Mouse (Mus musculus) forebrain, postnatal 0 days (tissue): ENCODE results near the gene Alkbh5. TPM values are rescaled to one million over a fixed set of nuclear protein-coding genes. Genes with fewer than 3 reads are reported as not detected.

Source experiments
- ATAC-seq: fragments of 200-750 bp; cut with Nextera tagmentation; 2 replicates; pipeline ENCODE4 v1.8.0; 2017; ENCODE audit warnings: mild to moderate bottlenecking, moderate library complexity
- DNase-seq: peaks from one replicate; pipeline ENCODE4 v3.0.0-alpha.2; 2015
- H3K27ac ChIP-seq: fragments of 300-500 bp; sonication (generic); 2 replicates; pipeline ENCODE4 v1.5.1; 2014; ENCODE audit warnings: low read depth, mild to moderate bottlenecking, antibody characterized with exemption, low read length, moderate library complexity, mixed read lengths
- H3K27me3 ChIP-seq: fragments of 300-500 bp; sonication (generic); 2 replicates; pipeline ENCODE4 v1.6.1; 2014; ENCODE audit warnings: mild to moderate bottlenecking, low read length, mixed read lengths; ENCODE audit not compliant: insufficient read depth
- H3K36me3 ChIP-seq: fragments of 300-500 bp; sonication (generic); 2 replicates; pipeline ENCODE4 v1.6.1; 2014; ENCODE audit warnings: mild to moderate bottlenecking, moderate library complexity; ENCODE audit not compliant: insufficient read depth
- H3K4me1 ChIP-seq: fragments of 300-500 bp; sonication (generic); 2 replicates; pipeline ENCODE4 v1.6.1; 2014; ENCODE audit warnings: antibody characterized with exemption; ENCODE audit not compliant: insufficient read depth
- H3K4me2 ChIP-seq: fragments of 300-500 bp; sonication (generic); 2 replicates; pipeline ENCODE4 v1.6.1; 2014; ENCODE audit warnings: low read depth, mild to moderate bottlenecking, moderate library complexity
- H3K4me3 ChIP-seq: fragments of 300-500 bp; sonication (generic); 2 replicates; pipeline ENCODE4 v1.5.1; 2014; ENCODE audit warnings: low read depth, low read length, mixed read lengths
- H3K9ac ChIP-seq: fragments of 300-500 bp; sonication (generic); 2 replicates; pipeline ENCODE4 v1.6.1; 2014; ENCODE audit warnings: mild to moderate bottlenecking
- H3K9me3 ChIP-seq: fragments of 300-500 bp; sonication (generic); 2 replicates; pipeline ENCODE4 v1.6.1; 2016; ENCODE audit warnings: low read length
- CTCF ChIP-seq: sonication (generic); IDR thresholded peaks from 2 replicates; pipeline ENCODE4 v1.5.1; 2016; ENCODE audit warnings: antibody characterized with exemption, control low read depth, low read depth
- WGBS: fragments of 180-500 bp; shearing (Covaris S2); extraction: QIAGEN DNeasy Blood & Tissue Kit; methylation state at CpG from one replicate; pipeline ENCODE4 v1.1.7; 2014; 5-methylcytosine and 5-hydroxymethylcytosine counted together
- polyA plus RNA-seq: library from polyadenylated mRNA; unstranded; fragments of >200 nt; fragmentation: Nextera tagmentation; extraction: Ambion mirVana; gene quantifications from 2 replicates; pipeline ENCODE4 v1.2.1, GENCODE M21; 2015
- total RNA-seq: library from RNA; depleted of rRNA; stranded (reverse); fragments of >200 nt; gene quantifications from 2 replicates; pipeline ENCODE4 v1.2.3, GENCODE M21; 2014

Alkbh5 gene
- total and polyA plus RNA-seq, 2 experiments from 2014 or later: 21.8 to 32.8 TPM

GRCm38 (mm10) chr11:60536859-60537467 lies 782 bp downstream of the Alkbh5 start:
- ATAC-seq (peak; percentile 79), DNase-seq (peak; percentile 95)
- Histone ChIP-seq H3K9me3 (no peaks in the 10 kb centered on the region), H3K27ac (peak overlapping the region; percentile 98), H3K27me3 (no peaks in the 10 kb centered on the region), H3K4me3 (peak overlapping the region; percentile 84), H3K36me3 (no peaks in the 10 kb centered on the region), H3K4me2 (peak overlapping the region; percentile 94), H3K9ac (peak overlapping the region; percentile 77), H3K4me1 (peaks cover 18% of the 10 kb centered on the region)
- TF ChIP-seq CTCF: peak; percentile 64
- WGBS: 1% methylated on average over 37 of the region's 37 CpGs

GRCm38 (mm10) chr11:60537468-60538347 lies 1.5 kb downstream of the Alkbh5 start:
- ATAC-seq: peak; percentile 92
- H3K4me3 ChIP-seq: peak overlapping the region; percentile 84

GRCm38 (mm10) chr11:60538371-60539281 lies 2.4 kb downstream of the Alkbh5 start:
- H3K4me3 ChIP-seq: peak overlapping the region; percentile 84
- no peaks in the 10 kb centered on the region for H3K9me3 ChIP-seq
- H3K27me3 ChIP-seq: no peaks in the 10 kb centered on the region
- 0 out of 2 replicates have a peak, but pooled peaks cover 5% of the 10 kb centered on the region for H3K36me3 ChIP-seq
- H3K27ac ChIP-seq: peak overlapping the region; percentile 98
- DNase-seq: peak; percentile 20
- TF ChIP-seq CTCF: no peak
- under 1% methylated on average over 90 of the region's 93 CpGs for WGBS
- H3K4me1 ChIP-seq: peaks cover 18% of the 10 kb centered on the region
- H3K9ac ChIP-seq: peak overlapping the region; percentile 77
- H3K4me2 ChIP-seq: peak overlapping the region; percentile 94
- ATAC-seq: peak; percentile 0; the same call in 1 of the 2 replicates

More at GRCm38 (mm10) chr11:60537468-60538347, 1.5 kb downstream of the Alkbh5 start:
- peak; percentile 26; the same call in 1 of the 2 replicates for TF ChIP-seq CTCF
- Histone ChIP-seq H3K4me1 (peaks cover 18% of the 10 kb centered on the region), H3K27me3 (no peaks in the 10 kb centered on the region), H3K36me3 (0 out of 2 replicates have a peak, but pooled peaks cover 4% of the 10 kb centered on the region), H3K4me2 (peak overlapping the region; percentile 94), H3K9ac (peak overlapping the region; percentile 77), H3K27ac (peak overlapping the region; percentile 98), H3K9me3 (no peaks in the 10 kb centered on the region)
- peak; percentile 98 for DNase-seq
- WGBS: under 1% methylated on average over 88 of the region's 91 CpGs

- 2% methylated on average over 2 of the region's 2 CpGs for WGBS
- Histone ChIP-seq H3K9ac (peak overlapping the region; percentile 77), H3K9me3 (no peaks in the 10 kb centered on the region), H3K27ac (no peak overlapping the region), H3K27me3 (no peaks in the 10 kb centered on the region), H3K4me1 (peaks cover 18% of the 10 kb centered on the region), H3K4me3 (peak overlapping the region; percentile 84), H3K4me2 (peak overlapping the region; percentile 94), H3K36me3 (0 out of 2 replicates have a peak, but pooled peaks cover 5% of the 10 kb centered on the region)
- ATAC-seq (no peak), DNase-seq (no peak)
- no peak for TF ChIP-seq CTCF
Observed at GRCm38 (mm10) chr11:60539540-60539939, 3.4 kb downstream of the Alkbh5 start.

GRCm38 (mm10) chr11:60540002-60540610 lies 3.9 kb downstream of the Alkbh5 start:
- Histone ChIP-seq H3K9ac (peak overlapping the region; percentile 28; the same call in 1 of the 2 replicates), H3K4me2 (peak overlapping the region; percentile 94), H3K27me3 (no peaks in the 10 kb centered on the region), H3K4me1 (peaks cover 18% of the 10 kb centered on the region), H3K4me3 (peak overlapping the region; percentile 29), H3K36me3 (0 out of 2 replicates have a peak, but pooled peaks cover 5% of the 10 kb centered on the region), H3K9me3 (no peaks in the 10 kb centered on the region), H3K27ac (no peak overlapping the region)
- 4% methylated on average over 4 of the region's 4 CpGs for WGBS
- no peak for ATAC-seq
- DNase-seq: peak; percentile 4
- TF ChIP-seq CTCF: no peak

GRCm38 (mm10) chr11:60540761-60541160 lies 4.6 kb downstream of the Alkbh5 start:
- no peak overlapping the region for H3K27ac ChIP-seq
- 0 out of 2 replicates have a peak, but pooled peaks cover 5% of the 10 kb centered on the region for H3K36me3 ChIP-seq
- H3K9ac ChIP-seq: no peak overlapping the region
- 72% methylated on average over 2 of the region's 2 CpGs for WGBS
- peak overlapping the region; percentile 94 for H3K4me2 ChIP-seq
- no peak for TF ChIP-seq CTCF
- H3K4me1 ChIP-seq: peaks cover 18% of the 10 kb centered on the region
- ATAC-seq (no peak), DNase-seq (no peak)
- H3K27me3 ChIP-seq: no peaks in the 10 kb centered on the region
- no peaks in the 10 kb centered on the region for H3K9me3 ChIP-seq
- H3K4me3 ChIP-seq: no peak overlapping the region; the same call in 1 of the 2 replicates
